Mouse (Mus musculus) spleen, postnatal 14 days (tissue): ENCODE measurements around the gene Pycr1.

Experiments used
- DNase-seq, 2 experiments: peaks; one replicate each; pipeline ENCODE4 v3.0.0; 2021 to 2022; ENCODE audit warnings: low spot score in 2 of 2

The Pycr1 gene

GRCm38 (mm10) chr11:120658876-120659410 lies 15.4 kb upstream of the Pycr1 start:
- peak; percentile 54 to 73 for DNase-seq

DNA sequence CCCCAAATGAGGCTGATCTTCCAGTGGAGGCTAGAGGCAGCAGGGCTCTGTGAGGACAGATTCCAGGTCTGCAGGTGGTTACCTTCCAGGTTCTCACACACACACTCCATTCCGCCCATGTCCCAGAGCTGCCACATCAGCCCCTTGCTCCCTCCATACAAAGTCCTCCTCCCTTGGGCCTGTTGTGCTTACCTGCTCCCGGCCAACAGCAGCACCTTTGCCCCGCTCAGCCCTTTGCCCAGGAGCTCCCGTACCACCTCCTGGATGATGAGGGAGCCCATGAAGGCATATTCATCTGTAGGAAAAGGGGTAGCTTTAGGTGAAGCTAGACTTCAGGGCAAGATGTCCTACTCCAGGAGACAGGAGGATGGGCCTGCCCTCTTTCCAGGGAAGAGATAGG lies 13.7 kb upstream of the Pycr1 start:
- DNase-seq = no peak

DNA sequence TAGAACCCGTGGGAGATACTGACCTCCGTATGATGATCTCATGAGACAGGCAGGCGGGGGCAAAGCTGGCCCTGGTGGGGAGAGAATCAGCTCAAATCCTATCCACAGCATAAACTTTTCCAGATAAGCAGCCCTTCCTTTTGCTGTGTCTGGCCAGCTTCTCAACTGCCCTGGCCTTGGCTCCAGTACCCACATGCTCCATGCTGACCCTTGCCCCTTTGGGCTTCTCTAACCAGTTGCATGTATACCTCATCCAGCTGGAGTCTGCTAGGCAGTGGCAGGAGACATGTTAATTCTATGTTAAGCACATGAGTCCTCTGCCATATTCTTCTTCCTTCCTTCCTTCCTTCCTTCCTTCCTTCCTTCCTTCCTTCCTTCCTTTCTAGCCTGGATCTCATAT lies 11.2 kb upstream of the Pycr1 start:
- no peak for DNase-seq

- no peak for DNase-seq
Observed at GRCm38 (mm10) chr11:120651872-120652271, 8.3 kb upstream of the Pycr1 start.

GRCm38 (mm10) chr11:120648001-120648476 lies 4.5 kb upstream of the Pycr1 start, which contains the start of gene Myadml2:
Gene Myadml2, minus strand, starts transcription at chr11:120648158.
- DNase-seq = no peak

DNA sequence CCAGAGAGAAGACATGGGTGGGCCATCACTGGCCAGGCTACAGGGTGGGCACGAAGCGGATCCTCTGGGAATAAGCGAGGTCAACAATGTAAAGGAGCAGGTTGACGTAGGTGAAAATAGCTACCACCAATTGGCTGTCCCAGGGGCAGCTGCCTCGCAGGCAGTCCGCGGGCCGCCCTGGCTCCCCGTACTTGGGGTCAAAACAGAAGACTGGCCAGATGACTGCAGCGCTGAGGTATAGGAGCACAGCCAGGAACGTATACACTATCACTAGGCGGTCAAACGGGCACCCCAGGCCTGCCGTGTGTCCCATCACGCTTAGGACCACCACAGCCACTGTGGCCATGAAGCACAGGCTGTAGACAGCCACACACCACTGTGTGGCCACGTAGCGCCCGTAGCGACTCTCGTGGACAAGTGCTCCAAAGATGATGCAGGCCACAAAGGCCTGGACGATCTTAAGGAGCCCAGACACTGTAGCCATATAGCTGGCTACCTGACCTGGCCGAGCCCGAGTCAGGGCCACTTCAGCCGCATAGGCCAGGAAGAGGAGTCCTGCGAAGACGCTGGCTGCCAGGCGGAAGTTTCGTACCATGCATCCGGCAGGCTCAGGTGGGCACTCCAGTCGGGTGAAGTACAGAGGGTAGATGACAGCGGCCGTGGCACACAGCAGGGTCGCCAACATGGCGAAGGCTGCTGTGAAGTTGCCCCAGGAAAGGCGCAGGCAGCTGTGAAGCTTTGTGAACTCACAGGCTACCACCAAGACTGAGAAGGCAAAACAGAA lies 3.7 kb upstream of the Pycr1 start:
- DNase-seq = no peak

- no peak for DNase-seq
Observed at GRCm38 (mm10) chr11:120642939-120643600, 499 bp downstream of the Pycr1 start.

GRCm38 (mm10) chr11:120641869-120642268 lies 1.7 kb downstream of the Pycr1 start:
- no peak for DNase-seq

DNA sequence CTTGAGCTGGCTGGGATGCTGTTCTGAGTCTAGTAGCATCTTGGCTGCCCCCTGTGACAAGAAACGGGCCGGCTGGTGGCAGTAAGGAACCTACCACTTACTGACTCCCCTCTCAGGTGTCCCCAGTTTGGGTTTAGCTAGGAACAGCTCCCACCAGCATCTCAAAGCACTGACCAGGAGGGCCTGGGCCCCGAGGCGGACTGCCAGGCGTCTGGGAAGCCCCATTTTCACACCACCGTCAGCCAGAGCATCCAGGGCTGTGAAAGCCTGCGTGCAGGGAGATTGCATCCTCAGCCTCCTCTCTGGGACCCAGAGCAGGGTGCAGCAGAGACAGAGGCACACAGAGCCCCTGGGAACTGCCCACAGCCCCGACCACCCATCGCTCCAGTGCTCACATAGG lies 2.3 kb downstream of the Pycr1 start:
- no peak for DNase-seq

DNA sequence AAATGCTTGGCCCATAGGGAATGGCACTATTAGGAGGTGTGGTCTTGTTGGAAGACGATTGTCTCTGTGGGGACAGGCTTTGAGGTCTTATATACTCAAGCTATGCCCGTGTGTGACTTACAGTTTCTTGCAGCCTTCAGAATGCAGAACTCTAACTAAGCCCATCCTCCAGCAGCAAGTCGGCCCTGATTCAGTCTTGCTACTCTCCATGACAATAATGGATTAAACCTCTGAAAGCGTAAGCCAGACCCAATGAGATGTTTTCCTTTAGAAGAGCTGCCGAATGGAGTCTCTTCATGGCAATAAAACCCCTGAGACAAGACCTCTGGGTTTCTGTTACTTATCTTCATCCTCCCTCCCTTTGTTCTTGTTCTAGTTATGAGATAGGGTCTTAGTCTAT lies 8.8 kb downstream of the Pycr1 start:
- DNase-seq = no peak

DNA sequence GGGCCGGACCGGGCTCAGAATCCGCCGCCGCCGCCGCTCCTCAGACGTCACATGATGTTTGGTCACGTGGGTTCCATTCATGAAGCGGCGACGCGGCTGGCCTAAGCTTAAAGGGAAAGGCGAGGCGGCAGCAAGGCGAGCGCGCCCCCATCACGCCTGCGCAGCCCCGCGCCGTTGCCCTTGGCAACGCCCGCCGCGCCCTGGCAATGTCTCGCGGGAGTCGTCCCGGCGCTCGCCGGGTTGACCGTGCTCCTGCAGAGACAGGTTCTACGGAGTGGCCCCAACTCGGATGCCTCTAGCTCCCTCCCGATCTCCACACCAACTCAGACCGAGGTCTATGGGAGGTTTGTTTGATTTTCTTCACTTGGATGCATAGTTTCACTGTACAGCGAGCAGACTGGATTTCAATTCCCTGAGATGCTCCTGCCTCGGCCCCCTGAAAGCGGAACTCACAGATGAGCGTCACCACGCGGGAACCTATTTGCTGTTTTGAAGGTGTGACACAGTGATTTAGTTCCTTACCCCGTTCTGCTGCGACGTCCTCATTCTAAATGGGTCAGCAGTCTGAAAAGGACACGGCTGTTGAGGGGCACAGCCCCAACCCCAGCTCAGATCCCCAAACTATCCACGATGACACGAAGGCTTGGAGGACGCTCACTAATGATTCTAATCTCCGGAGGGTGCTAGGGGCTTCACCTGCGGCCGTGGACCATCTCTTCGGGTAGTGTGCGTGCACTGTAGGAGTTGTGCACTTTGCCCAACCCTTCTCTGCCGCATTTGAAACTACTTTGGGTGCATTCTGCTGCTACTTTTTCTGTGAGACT lies 9.8 kb downstream of the Pycr1 start, which contains the start of gene Mafg:
TSS of gene Mafg (minus strand) at position 81 of the 824 bp plus-strand sequence.
- peak; percentile 79 to 85 for DNase-seq

DNA sequence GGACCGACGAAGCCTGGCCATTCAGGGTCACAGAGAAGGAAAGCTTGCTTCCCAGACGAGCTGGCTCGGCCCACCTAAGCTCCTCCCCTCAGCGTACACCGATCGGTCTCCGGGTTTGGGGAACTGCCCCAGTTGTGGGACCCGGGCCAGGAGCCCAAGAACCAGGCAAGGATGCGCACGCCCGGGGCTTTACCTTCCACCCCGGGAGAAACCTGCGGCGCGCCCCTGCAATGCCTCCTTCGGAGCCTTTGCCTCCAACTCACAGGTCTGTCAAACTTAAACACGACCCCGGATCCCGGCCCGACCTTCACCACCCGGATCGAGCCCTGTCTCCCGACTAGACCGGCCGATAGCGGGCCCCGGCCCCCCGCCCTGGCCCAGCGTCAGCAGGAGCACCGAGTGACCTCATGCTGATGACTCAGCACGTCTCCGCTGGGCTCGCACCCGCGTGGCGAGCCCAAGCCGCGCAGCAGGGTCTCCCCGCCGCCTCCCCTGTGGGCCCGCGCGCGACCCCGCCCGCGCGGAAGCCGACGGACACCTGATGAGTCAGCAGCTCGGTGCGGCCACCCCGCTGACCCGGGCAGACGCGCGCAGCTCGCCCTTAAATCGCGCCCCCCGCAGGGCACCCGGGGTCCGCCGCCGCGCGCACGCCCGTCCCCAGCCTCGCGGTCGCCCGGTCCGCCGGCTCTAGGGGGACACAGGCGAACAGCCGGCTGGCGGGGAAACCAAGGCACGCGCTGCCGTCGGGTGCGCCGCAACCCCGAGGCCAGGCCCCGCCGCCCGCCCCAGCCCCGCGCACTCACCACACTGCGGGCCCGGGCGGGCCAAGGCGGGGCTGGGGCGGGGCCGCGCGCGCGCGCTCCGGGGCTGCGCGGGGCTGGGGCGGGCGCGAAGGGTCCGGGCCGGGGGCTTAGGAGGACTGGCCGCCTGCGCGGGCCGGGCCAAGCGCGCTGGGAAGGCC lies 10.7 kb downstream of the Pycr1 start:
- DNase-seq = peak; percentile 60 to 70

- DNase-seq = no peak
Observed at GRCm38 (mm10) chr11:120631726-120632448, 11.7 kb downstream of the Pycr1 start.

GRCm38 (mm10) chr11:120630881-120631725 lies 12.5 kb downstream of the Pycr1 start:
- no peak for DNase-seq

DNA sequence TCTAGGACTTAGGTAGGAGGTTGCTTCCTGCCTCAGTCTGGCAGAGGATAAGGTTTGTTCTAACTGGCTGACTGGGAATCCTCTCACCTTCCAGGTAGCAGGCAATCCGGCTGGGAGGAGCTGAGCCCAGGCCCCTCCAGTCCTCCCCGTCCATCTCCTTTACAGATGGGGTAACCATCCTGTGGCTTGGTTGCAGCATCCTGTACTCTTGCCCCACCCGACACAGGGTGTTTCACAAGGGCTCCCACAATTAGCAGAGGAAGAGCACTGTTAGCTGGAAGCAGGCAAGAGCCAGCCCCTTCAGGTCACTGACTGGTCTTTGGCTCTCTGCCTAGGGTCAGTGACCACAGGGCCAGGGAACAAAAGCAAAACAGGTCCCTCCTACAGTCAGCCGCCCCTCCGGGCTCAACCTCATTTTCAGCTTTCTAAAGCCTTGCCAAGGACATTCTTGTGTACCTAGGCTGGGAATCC lies 13.1 kb downstream of the Pycr1 start:
- DNase-seq = peak in 1 of 2 experiments; percentile 46

- peak; percentile 70 to 73 for DNase-seq
Observed at GRCm38 (mm10) chr11:120629911-120630310, 13.7 kb downstream of the Pycr1 start.

GRCm38 (mm10) chr11:120629341-120629730 lies 14.2 kb downstream of the Pycr1 start:
- peak; percentile 60 to 68 for DNase-seq

DNA sequence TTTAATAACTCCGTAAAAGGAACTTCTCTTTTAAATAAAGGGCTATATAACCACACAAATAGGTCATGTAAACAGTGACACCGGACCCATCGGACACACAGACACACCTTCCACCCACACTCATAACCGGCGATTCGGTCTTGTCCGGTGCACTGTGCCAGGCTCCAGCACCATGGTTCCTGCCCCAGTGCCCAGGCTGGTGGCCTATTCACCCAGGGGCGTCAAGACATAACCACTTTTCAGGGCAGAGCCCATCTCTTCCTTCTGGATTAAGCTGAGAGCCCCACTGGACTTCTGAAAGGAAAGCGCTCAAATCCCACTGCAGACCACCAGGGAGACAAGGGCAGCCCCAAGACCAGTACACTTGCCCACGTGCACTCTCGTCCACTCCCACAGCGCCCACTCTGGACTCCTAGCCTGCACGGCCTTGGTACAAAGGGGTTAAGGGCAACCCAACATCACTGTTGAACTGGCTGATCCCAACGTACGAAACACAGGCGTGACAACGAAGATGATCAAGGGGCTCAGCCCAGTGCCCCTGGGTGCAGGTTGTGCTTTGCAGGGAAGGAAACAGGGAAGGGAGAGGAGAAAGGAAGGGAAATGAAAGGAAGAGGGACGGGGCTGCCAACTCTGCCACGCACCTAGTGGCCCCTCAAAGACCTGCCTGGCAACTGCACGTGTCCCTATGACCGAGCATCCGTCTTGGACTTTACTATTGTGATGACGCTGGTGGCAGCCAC lies 14.8 kb downstream of the Pycr1 start:
- DNase-seq = no peak
